Mouse (Mus musculus) kidney, adult 2 months (tissue): Measurements from ENCODE around the gene Cpm.

Experiments used
- CTCF ChIP-seq: fragments of 200-500 bp; conservative IDR thresholded peaks from 2 replicates; pipeline ENCODE4 v1.5.1; 2011; ENCODE audit warnings: low read depth, mild to moderate bottlenecking, control low read depth, low read length, moderate library complexity, mixed read lengths; ENCODE audit not compliant: insufficient read depth, insufficient read length
- POLR2A ChIP-seq: fragments of 200-500 bp; IDR thresholded peaks from one replicate; pipeline ENCODE4 v1.6.1; 2011; ENCODE audit warnings: low read depth, low read length, control low read depth

GRCm38 (mm10) chr10:117616191-117616680 lies 13.1 kb upstream of the Cpm start:
- TF ChIP-seq CTCF (no peak), POLR2A (no peak)
